Mouse (Mus musculus) midbrain, embryonic 10.5 days (tissue): ENCODE measurements around the gene Golt1b. TPM values are rescaled to one million over a fixed set of nuclear protein-coding genes. Genes with fewer than 3 reads are reported as not detected.

Experiments
- DNase-seq: peaks from one replicate; pipeline ENCODE4 v3.0.0-alpha.2; 2017; ENCODE audit warnings: low spot score
- H3K27ac ChIP-seq: fragments of 300-500 bp; sonication (generic); replicated peaks from 2 replicates; pipeline ENCODE4 v1.5.1; 2016; ENCODE audit warnings: mild to moderate bottlenecking
- H3K27me3 ChIP-seq: fragments of 300-500 bp; sonication (generic); 2 replicates; pipeline ENCODE4 v1.6.1; 2016; ENCODE audit warnings: low read depth, mild to moderate bottlenecking; ENCODE audit not compliant: poor library complexity, severe bottlenecking
- H3K36me3 ChIP-seq: fragments of 300-500 bp; sonication (generic); 2 replicates; pipeline ENCODE4 v1.6.1; 2016; ENCODE audit warnings: mild to moderate bottlenecking, moderate library complexity
- H3K4me1 ChIP-seq: fragments of 300-500 bp; sonication (generic); 2 replicates; pipeline ENCODE4 v1.6.1; 2016
- H3K4me3 ChIP-seq: fragments of 300-500 bp; sonication (generic); 2 replicates; pipeline ENCODE4 v1.5.1; 2016; ENCODE audit warnings: mild to moderate bottlenecking, moderate library complexity
- H3K9me3 ChIP-seq: fragments of 300-500 bp; sonication (generic); replicated peaks from 2 replicates; pipeline ENCODE4 v1.6.1; 2016; ENCODE audit warnings: mild to moderate bottlenecking
- WGBS: fragments of 180-500 bp; shearing (Covaris S2); methylation state at CpG from one replicate; pipeline ENCODE4 v1.1.7; 2016; 5-methylcytosine and 5-hydroxymethylcytosine counted together
- polyA plus RNA-seq: library from polyadenylated mRNA; unstranded; fragments of >200 nt; fragmentation: Nextera tagmentation; extraction: Ambion mirVana; gene quantifications from 2 replicates; pipeline ENCODE4 v1.2.1, GENCODE M21; 2016

The Golt1b gene
- polyA plus RNA-seq, 1 experiment from 2014 or later: 124 TPM

GRCm38 (mm10) chr6:142365742-142366472 is 21.1 kb upstream of the Golt1b start:
- Histone ChIP-seq H3K9me3 (no peaks in the 10 kb centered on the region), H3K36me3 (peaks cover 97% of the 10 kb centered on the region), H3K27me3 (no peaks in the 10 kb centered on the region), H3K27ac (no peak overlapping the region), H3K4me3 (no peak overlapping the region), H3K4me1 (no peaks in the 10 kb centered on the region)
- WGBS: 92% methylated on average over 8 of the region's 8 CpGs
- no peak for DNase-seq

GRCm38 (mm10) chr6:142366473-142367018 is 20.5 kb upstream of the Golt1b start:
- Histone ChIP-seq H3K27ac (no peak overlapping the region), H3K27me3 (no peaks in the 10 kb centered on the region), H3K4me3 (no peak overlapping the region), H3K4me1 (no peaks in the 10 kb centered on the region), H3K9me3 (no peaks in the 10 kb centered on the region), H3K36me3 (peaks cover 94% of the 10 kb centered on the region)
- DNase-seq: no peak
- WGBS: 94% methylated on average over 10 of the region's 10 CpGs

- 92% methylated on average over 3 of the region's 3 CpGs for WGBS
- Histone ChIP-seq H3K36me3 (peaks cover 94% of the 10 kb centered on the region), H3K27me3 (no peaks in the 10 kb centered on the region)
Observed at GRCm38 (mm10) chr6:142367565-142367964, 19.5 kb upstream of the Golt1b start.

GRCm38 (mm10) chr6:142369568-142369967 is 17.5 kb upstream of the Golt1b start:
- H3K27me3 ChIP-seq: no peaks in the 10 kb centered on the region
- peaks cover 94% of the 10 kb centered on the region for H3K36me3 ChIP-seq

More at GRCm38 (mm10) chr6:142367565-142367964, 19.5 kb upstream of the Golt1b start:
- no peaks in the 10 kb centered on the region for H3K9me3 ChIP-seq
- no peak for DNase-seq
- H3K27ac ChIP-seq: no peak overlapping the region
- H3K4me3 ChIP-seq: no peak overlapping the region
- no peaks in the 10 kb centered on the region for H3K4me1 ChIP-seq

GRCm38 (mm10) chr6:142377081-142377480 is 9.9 kb upstream of the Golt1b start:
- 64% methylated on average over 1 of the region's 1 CpGs for whole genome bisulfite sequencing

More at GRCm38 (mm10) chr6:142369568-142369967, 17.5 kb upstream of the Golt1b start:
- DNase-seq: no peak
- no peaks in the 10 kb centered on the region for H3K4me1 ChIP-seq
- no peak overlapping the region for H3K4me3 ChIP-seq
- no peaks in the 10 kb centered on the region for H3K9me3 ChIP-seq
- 90% methylated on average over 3 of the region's 3 CpGs for WGBS
- H3K27ac ChIP-seq: no peak overlapping the region

GRCm38 (mm10) chr6:142378576-142379330 is 8.3 kb upstream of the Golt1b start:
- Histone ChIP-seq H3K4me3 (no peak overlapping the region), H3K27me3 (no peaks in the 10 kb centered on the region), H3K9me3 (no peaks in the 10 kb centered on the region), H3K27ac (no peak overlapping the region), H3K4me1 (no peaks in the 10 kb centered on the region), H3K36me3 (peaks cover 32% of the 10 kb centered on the region)
- no peak for DNase-seq
- 94% methylated on average over 8 of the region's 8 CpGs for WGBS

More at GRCm38 (mm10) chr6:142377081-142377480, 9.9 kb upstream of the Golt1b start:
- no peak overlapping the region for H3K4me3 ChIP-seq
- H3K27ac ChIP-seq: no peak overlapping the region
- H3K4me1 ChIP-seq: no peaks in the 10 kb centered on the region
- no peaks in the 10 kb centered on the region for H3K27me3 ChIP-seq
- H3K36me3 ChIP-seq: peaks cover 47% of the 10 kb centered on the region
- H3K9me3 ChIP-seq: no peaks in the 10 kb centered on the region
- DNase-seq: no peak

GRCm38 (mm10) chr6:142379961-142380360 is 7.1 kb upstream of the Golt1b start:
- H3K27ac ChIP-seq: no peak overlapping the region
- H3K9me3 ChIP-seq: no peaks in the 10 kb centered on the region
- peaks cover 20% of the 10 kb centered on the region for H3K36me3 ChIP-seq
- no peaks in the 10 kb centered on the region for H3K4me1 ChIP-seq
- no peaks in the 10 kb centered on the region for H3K27me3 ChIP-seq
- DNase-seq: no peak
- WGBS: 93% methylated on average over 6 of the region's 6 CpGs
- no peak overlapping the region for H3K4me3 ChIP-seq

- H3K27me3 ChIP-seq: no peaks in the 10 kb centered on the region
- 90% methylated on average over 7 of the region's 7 CpGs for WGBS
- H3K4me1 ChIP-seq: peaks cover 7% of the 10 kb centered on the region
- H3K27ac ChIP-seq: no peak overlapping the region
- no peak overlapping the region for H3K4me3 ChIP-seq
- H3K9me3 ChIP-seq: no peaks in the 10 kb centered on the region
- no peak for DNase-seq
- H3K36me3 ChIP-seq: peaks cover 3% of the 10 kb centered on the region
Observed at GRCm38 (mm10) chr6:142381615-142382014, 5.4 kb upstream of the Golt1b start.

- no peak for DNase-seq
- H3K9me3 ChIP-seq: no peaks in the 10 kb centered on the region
- H3K27ac ChIP-seq: no peak overlapping the region
- no peak overlapping the region for H3K4me3 ChIP-seq
- no peaks in the 10 kb centered on the region for H3K27me3 ChIP-seq
- no peaks in the 10 kb centered on the region for H3K36me3 ChIP-seq
- H3K4me1 ChIP-seq: peaks cover 21% of the 10 kb centered on the region
- WGBS: 95% methylated on average over 9 of the region's 9 CpGs
Observed at GRCm38 (mm10) chr6:142384521-142384920, 2.5 kb upstream of the Golt1b start.

GRCm38 (mm10) chr6:142386285-142387010 is 573 bp upstream of the Golt1b start:
- no peaks in the 10 kb centered on the region for H3K27me3 ChIP-seq
- WGBS: 6% methylated on average over 31 of the region's 31 CpGs

GRCm38 (mm10) chr6:142387755-142388271 is 792 bp downstream of the Golt1b start:
- H3K9me3 ChIP-seq: no peaks in the 10 kb centered on the region
- peaks cover 5% of the 10 kb centered on the region for H3K36me3 ChIP-seq
- 24% methylated on average over 8 of the region's 8 CpGs for WGBS
- no peaks in the 10 kb centered on the region for H3K27me3 ChIP-seq
- peak overlapping the region; percentile 91 for H3K27ac ChIP-seq
- no peak for DNase-seq
- peaks cover 21% of the 10 kb centered on the region for H3K4me1 ChIP-seq
- peak overlapping the region; percentile 99 for H3K4me3 ChIP-seq

More at GRCm38 (mm10) chr6:142386285-142387010, 573 bp upstream of the Golt1b start:
- Histone ChIP-seq H3K27ac (peak overlapping the region; percentile 91), H3K4me3 (peak overlapping the region; percentile 99), H3K9me3 (no peaks in the 10 kb centered on the region), H3K36me3 (0 out of 2 replicates have a peak, but pooled peaks cover 4% of the 10 kb centered on the region), H3K4me1 (peaks cover 21% of the 10 kb centered on the region)
- no peak for DNase-seq

GRCm38 (mm10) chr6:142389101-142389500 is 2.1 kb downstream of the Golt1b start:
- Histone ChIP-seq H3K27me3 (no peaks in the 10 kb centered on the region), H3K27ac (no peak overlapping the region), H3K9me3 (no peaks in the 10 kb centered on the region), H3K36me3 (peaks cover 18% of the 10 kb centered on the region), H3K4me3 (no peak overlapping the region), H3K4me1 (peaks cover 21% of the 10 kb centered on the region)
- 83% methylated on average over 2 of the region's 2 CpGs for WGBS
- no peak for DNase-seq
